Mouse (Mus musculus): Measurements from ENCODE around the gene Olfr774. TPM values are rescaled to one million over a fixed set of nuclear protein-coding genes. Genes with fewer than 3 reads are reported as not detected.
"Not testable (repeated sequence)": the region's sequence is repeated elsewhere in the genome, so short reads cannot be mapped to it uniquely, and the experiment has no call there.

Gene Olfr774
- total RNA-seq (2021): not detected

GRCm38 (mm10) chr10:129235904-129236303, at the start of gene Olfr774:
Gene Olfr774 (plus strand): TSS chr10:129236204.
- DNase-seq: no peak

DNA sequence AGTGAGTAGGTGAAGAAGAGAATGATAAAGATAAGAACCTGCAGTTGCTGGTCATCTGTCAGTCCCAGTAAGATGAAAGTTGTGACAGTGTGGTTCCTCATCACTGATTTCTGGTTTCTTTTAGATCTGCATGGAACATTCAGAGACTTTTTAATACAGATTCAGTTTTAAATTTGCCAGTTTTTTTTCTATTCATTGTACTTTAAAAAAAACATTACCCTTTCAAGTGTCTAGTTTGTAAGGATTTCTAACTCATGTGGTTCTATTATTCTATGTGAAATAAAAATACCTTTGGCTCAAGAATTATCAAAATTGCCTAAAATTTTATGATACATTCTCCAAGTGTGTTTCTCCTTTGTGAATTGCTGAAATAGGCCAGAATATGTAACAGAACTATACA, 48.7 kb upstream of the Olfr774 start, which contains the start of gene Olfr773:
Gene Olfr773 (minus strand): TSS at position 101 of the 400 bp plus-strand sequence.
- DNase-seq: not testable (repeated sequence)

DNA sequence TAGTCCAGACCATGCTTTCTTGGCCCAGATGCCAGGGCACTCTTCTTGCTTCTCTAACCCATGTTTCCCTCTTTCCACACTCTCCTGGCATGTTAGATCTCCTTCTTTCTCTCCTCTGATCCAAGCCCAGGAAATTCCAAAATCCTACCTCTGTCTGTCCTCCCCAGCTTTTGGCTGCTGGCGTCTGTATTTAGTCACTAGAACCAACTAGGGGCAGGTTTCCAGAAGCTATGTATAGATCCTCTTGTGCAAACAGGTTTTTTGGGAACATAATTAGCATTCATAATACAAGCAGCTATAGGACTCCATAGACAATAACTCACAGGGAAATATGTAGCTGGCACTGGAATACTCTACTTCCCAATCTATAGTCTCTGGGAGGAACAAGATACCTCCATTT, 5.3 kb upstream of the Olfr774 start:
- no peak for DNase-seq

GRCm38 (mm10) chr10:129248112-129248511, 12.1 kb downstream of the Olfr774 start, which contains the start of gene Olfr775:
Gene Olfr775 (plus strand): TSS chr10:129248412.
- no peak for DNase-seq

DNA sequence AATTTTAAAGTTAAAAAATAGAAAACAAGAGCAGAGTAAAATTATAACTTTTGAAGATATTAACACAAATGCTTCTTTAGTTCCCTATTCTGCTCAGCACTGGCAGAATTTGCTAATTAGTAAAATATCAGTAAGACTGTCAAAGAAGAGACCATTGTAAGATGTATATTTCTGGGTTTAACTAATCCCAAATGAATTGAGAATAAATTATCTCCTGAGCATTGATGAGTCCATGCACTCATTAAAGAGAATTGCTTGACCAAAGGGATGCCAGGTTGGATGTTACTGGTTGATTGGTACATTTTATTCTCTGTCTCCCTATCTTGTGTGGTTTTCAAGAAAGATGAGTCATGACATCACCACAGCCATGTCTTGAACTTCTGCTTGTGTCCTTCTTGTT, 22.8 kb downstream of the Olfr774 start, which contains the start of gene Olfr776:
Gene Olfr776 (plus strand): TSS at position 301 of the 400 bp plus-strand sequence.
- DNase-seq: no peak

GRCm38 (mm10) chr10:129271081-129271535, 35.1 kb downstream of the Olfr774 start, which contains the start of gene Olfr777:
Gene Olfr777 (minus strand): TSS chr10:129271485.
- DNase-seq: no peak

Other genes with a start within 250 kb of the Olfr774 start
- not detected for gene Olfr9, start 246.8 kb upstream of the Olfr774 start, total RNA-seq (2021)
- not detected for gene Olfr763, start 225.4 kb upstream of the Olfr774 start, total RNA-seq (2021)
- gene Olfr764-ps1, start 196.3 kb upstream of the Olfr774 start, total RNA-seq (2021): not detected
- gene Olfr765, start 186.2 kb upstream of the Olfr774 start, total RNA-seq (2021): not detected
- not detected for gene Olfr766-ps1, start 167.2 kb upstream of the Olfr774 start, total RNA-seq (2021)
- under 1 TPM in 1 of 2 experiments, not detected in 1; 0.08 TPM for gene Olfr767, start 153.3 kb upstream of the Olfr774 start, total RNA-seq (2021)
- not detected for gene Olfr768, start 136.8 kb upstream of the Olfr774 start, total RNA-seq (2021)
- not detected for gene Olfr769, start 118.3 kb upstream of the Olfr774 start, total RNA-seq (2021)
- not detected for gene Olfr770, start 97.2 kb upstream of the Olfr774 start, total RNA-seq (2021)
- not detected for gene Olfr771, start 71.5 kb upstream of the Olfr774 start, total RNA-seq (2021)
- not detected for gene Olfr772, start 58.3 kb upstream of the Olfr774 start, total RNA-seq (2021)
- gene Olfr773, start 48.8 kb upstream of the Olfr774 start, total RNA-seq (2021): not detected
- not detected for gene Olfr775, start 12.2 kb downstream of the Olfr774 start, total RNA-seq (2021)
- not detected for gene Olfr776, start 22.9 kb downstream of the Olfr774 start, total RNA-seq (2021)
- gene Olfr777, start 35.3 kb downstream of the Olfr774 start, total RNA-seq (2021): not detected
- not detected for gene Olfr780, start 81.9 kb downstream of the Olfr774 start, total RNA-seq (2021)
- not detected for gene Olfr781, start 92.7 kb downstream of the Olfr774 start, total RNA-seq (2021)
- gene Olfr782, start 112.6 kb downstream of the Olfr774 start, total RNA-seq (2021): not detected
- gene Olfr784, start 147.9 kb downstream of the Olfr774 start, total RNA-seq (2021): under 1 TPM; 0.15 TPM
- gene Olfr785, start 169.2 kb downstream of the Olfr774 start, total RNA-seq (2021): not detected
- not detected for gene Olfr786, start 191.1 kb downstream of the Olfr774 start, total RNA-seq (2021)
- not detected for gene Olfr787, start 225.7 kb downstream of the Olfr774 start, total RNA-seq (2021)
- not detected for gene Olfr788, start 234.8 kb downstream of the Olfr774 start, total RNA-seq (2021)
- gene Olfr789, start 248.5 kb downstream of the Olfr774 start, total RNA-seq (2021): not detected

Measured in layer of hippocampus, postnatal 36 days (tissue).